Mouse (Mus musculus) midbrain, embryonic 14.5 days (tissue): ENCODE measurements around the gene Eya3. TPM values are rescaled to one million over a fixed set of nuclear protein-coding genes. Genes with fewer than 3 reads are reported as not detected.

Experiments used
- polyA plus RNA-seq: library from polyadenylated mRNA; unstranded; fragments of >200 nt; fragmentation: Nextera tagmentation; extraction: Ambion mirVana; gene quantifications from 2 replicates; pipeline ENCODE4 v1.2.1, GENCODE M21; 2014

The Eya3 gene
- polyA plus RNA-seq, 1 experiment from 2014 or later = 15.7 TPM

Other genes with a start within 250 kb of the Eya3 start
- gene Phactr4, start 216.5 kb upstream of the Eya3 start, polyA plus RNA-seq = 7.4 and 11.1 TPM in 2 replicates
- gene Med18, start 175.1 kb upstream of the Eya3 start, polyA plus RNA-seq = 8.9 and 10.8 TPM in 2 replicates
- 4.7 and 5.5 TPM in 2 replicates for gene Sesn2, start 128.5 kb upstream of the Eya3 start, polyA plus RNA-seq
- gene Atpif1, start 105.3 kb upstream of the Eya3 start, polyA plus RNA-seq = 1,327 and 1,547 TPM in 2 replicates
- gene Dnajc8, start 103.4 kb upstream of the Eya3 start, polyA plus RNA-seq = 149 and 152 TPM in 2 replicates
- 0.13 and 0.37 TPM in 2 replicates for gene Ptafr, start 74.9 kb upstream of the Eya3 start, polyA plus RNA-seq
- gene Xkr8, start 93.6 kb downstream of the Eya3 start, polyA plus RNA-seq = 5.2 and 5.6 TPM in 2 replicates
- 0.35 and 0.54 TPM in 2 replicates for gene Smpdl3b, start 118.3 kb downstream of the Eya3 start, polyA plus RNA-seq
- gene Rpa2, start 129.3 kb downstream of the Eya3 start, polyA plus RNA-seq = 34.1 and 38.1 TPM in 2 replicates
- 0.09 and 1.6 TPM in 2 replicates for gene Themis2, start 157.4 kb downstream of the Eya3 start, polyA plus RNA-seq
- gene Ppp1r8, start 204.2 kb downstream of the Eya3 start, polyA plus RNA-seq = 56.8 and 75.5 TPM in 2 replicates
- gene Stx12, start 245.5 kb downstream of the Eya3 start, polyA plus RNA-seq = 192 and 197 TPM in 2 replicates